ENCODE assay signal across 8 mouse cellular contexts in the genomic region with DNA sequence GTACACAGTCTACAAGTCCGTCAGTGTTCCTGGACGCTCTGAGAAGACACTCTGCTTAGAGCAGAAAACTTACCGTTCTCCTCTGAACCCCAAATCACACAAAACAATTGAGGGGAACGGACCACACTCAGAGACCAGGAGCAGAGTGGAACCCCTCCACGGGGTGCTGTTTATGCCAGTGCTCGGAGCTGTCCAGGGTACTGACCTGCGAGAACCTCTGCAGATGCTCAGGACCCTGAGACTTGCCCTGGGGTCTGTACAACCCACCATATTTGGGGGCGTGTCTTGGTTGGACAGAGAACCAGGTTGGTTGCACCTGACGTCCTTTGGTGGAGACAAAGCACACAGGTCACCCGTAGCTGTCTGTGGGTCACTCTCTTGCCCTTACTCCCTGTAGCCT.
A peak's percentile ranks its signal among the peaks of the same experiment; 100 is the strongest.
DNase-seq lines count a peak whose midpoint lies in the region; ATAC-seq lines count a peak whose summit lies in the region.

No protein-coding gene starts in this region.

- no peaks in the 10 kb centered on the region for H3K9me3 ChIP-seq in neural tube, embryonic 15.5 days (replicated peaks)

- H3K4me3 ChIP-seq in neural tube, embryonic 15.5 days (replicated peaks), result no peak overlapping the region

- no peaks in the 10 kb centered on the region for H3K27me3 ChIP-seq in neural tube, embryonic 15.5 days (replicated peaks)

- 0 out of 2 replicates have a peak, but pooled peaks cover 2% of the 10 kb centered on the region for H3K4me1 ChIP-seq in neural tube, embryonic 15.5 days

- H3K4me2 ChIP-seq in neural tube, embryonic 15.5 days, result no peak overlapping the region

- H3K36me3 ChIP-seq in neural tube, embryonic 15.5 days, result no peaks in the 10 kb centered on the region

- H3K27ac ChIP-seq in neural tube, embryonic 15.5 days (replicated peaks), result no peak overlapping the region

- ATAC-seq in neural tube, embryonic 15.5 days (ENCODE audit: low FRiP score), result no peak

- whole genome bisulfite sequencing in neural tube, embryonic 15.5 days, result 59% methylated on average over 10 of the region's 10 CpGs

- peak; percentile 8 to 48 for DNase-seq in adrenal gland, adult (ENCODE audit: inconsistent age in 2 of 2, low spot score in 1 of 2)
- no peak for DNase-seq in adrenal gland, adult 18-20 months (ENCODE audit: low spot score in 2 of 2)
- peak; percentile 50 for DNase-seq in neural tube, embryonic 10.5 days (ENCODE audit: extremely low spot score, low spot score)
- peak; percentile 28 for DNase-seq in induced T-regulatory cell, adult 2 months (ENCODE audit: low read depth)
- peak; percentile 83 for DNase-seq in thymus, postnatal 4 days
- DNase-seq in MN1 (ENCODE audit: low spot score), result no peak
- DNase-seq in layer of hippocampus, adult 8-10 months (ENCODE audit: low spot score in 2 of 2), result no peak

- H3K9ac ChIP-seq in neural tube, embryonic 15.5 days (replicated peaks), result no peak overlapping the region

Comparison
In these comparisons a context has a peak if more than half of its experiments do, and no peak if none do; other contexts are left out.
1. DNase-seq: peak in adrenal gland, adult (2 of 2), neural tube, embryonic 10.5 days (single experiment), induced T-regulatory cell, adult 2 months (single experiment) and thymus, postnatal 4 days (single experiment); none in adrenal gland, adult 18-20 months (0 of 2), MN1 (single experiment) and layer of hippocampus, adult 8-10 months (0 of 2).